Mouse (Mus musculus) telencephalon, adult 2 months (tissue): ENCODE measurements at regions not wholly inside any gene's neighbourhood (a gene's known extent, or its start where the extent isn't known, plus 50 kb on each side); places are given as distances from the start of the nearest gene placed in this dataset.

Experiments used
- DNase-seq: peaks from one replicate; pipeline ENCODE4 v3.0.0-alpha.2; 2011; ENCODE audit warnings: low read depth, low spot score

DNA sequence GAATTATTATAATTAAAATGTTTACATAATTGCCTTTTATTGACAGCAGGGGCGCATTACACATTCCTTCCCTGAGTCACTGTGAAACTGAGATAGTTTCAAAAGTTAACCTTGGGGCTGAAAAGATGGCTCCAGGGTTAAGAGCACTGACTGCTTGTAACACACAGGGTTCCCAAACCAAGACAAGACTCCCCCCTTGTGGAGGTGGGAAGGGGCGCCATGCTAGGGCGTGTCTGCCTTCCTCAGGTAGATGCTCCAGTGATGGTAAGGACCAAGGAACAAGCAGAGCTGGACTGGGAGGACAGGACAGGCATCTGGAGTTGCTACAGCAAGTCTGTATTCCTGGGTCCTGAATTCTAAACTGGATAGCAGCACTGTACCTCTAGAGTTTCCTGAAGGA lies 351.9 kb downstream of the Tbc1d22a start:
- no peak for DNase-seq

DNA sequence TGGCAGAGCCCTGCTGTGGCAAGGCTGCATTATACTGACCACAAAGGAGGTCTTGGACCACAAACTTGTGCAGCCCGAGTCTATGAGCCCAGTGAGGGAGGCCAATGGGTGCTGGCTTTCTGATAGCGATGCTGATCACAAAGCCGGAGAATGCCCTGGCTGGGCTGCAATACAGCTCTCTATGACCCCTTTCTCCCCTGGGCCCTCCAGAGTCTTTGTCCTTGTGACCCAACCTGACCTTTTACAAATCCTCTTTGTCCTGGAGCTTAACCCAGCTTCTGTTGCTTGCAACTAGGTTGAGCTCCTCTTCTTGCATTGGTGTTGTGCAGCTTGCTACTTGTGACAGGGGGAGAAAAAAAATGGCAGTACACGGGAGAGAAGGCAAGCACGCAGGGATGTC lies 360.1 kb downstream of the Tbc1d22a start:
- no peak for DNase-seq

DNA sequence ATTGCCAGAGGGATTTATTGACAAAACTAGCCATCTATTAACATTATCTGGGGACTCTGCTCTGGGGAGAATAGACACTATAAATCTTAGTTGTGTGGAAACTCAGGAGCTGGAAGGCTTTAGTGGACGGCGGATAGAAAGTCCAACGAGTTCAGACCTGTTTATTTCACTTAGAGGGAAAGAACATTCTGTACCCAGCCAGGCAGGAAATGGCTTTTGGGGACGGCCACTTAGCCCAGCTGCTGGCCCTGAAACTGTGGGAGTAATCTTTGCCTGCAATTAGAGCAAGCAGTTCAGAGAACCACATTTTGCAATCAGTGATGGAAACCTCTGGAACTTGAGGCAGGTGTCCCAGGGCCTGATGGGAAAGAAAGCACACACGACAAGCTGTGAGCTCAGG lies 362.4 kb downstream of the Tbc1d22a start:
- no peak for DNase-seq

DNA sequence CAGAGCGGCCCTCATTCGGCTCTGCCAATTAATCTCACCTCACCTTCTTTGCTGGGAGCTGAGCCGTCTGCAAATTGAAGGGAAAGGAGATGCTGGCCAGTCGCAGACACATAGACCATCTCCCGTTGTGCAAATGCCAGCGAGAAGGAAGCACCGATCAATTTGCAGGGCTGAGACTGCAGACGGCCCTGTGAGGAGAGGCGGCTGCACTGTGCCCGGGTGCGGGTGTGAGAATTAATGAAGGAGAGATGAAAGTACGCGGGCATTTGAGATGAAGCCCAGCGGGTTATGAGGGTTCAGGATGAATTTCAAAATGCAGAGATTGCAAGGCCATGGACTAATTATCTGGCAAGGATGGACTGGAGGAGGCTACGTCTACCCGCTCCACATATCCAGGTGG lies 364.4 kb downstream of the Tbc1d22a start:
- DNase-seq, result no peak

DNA sequence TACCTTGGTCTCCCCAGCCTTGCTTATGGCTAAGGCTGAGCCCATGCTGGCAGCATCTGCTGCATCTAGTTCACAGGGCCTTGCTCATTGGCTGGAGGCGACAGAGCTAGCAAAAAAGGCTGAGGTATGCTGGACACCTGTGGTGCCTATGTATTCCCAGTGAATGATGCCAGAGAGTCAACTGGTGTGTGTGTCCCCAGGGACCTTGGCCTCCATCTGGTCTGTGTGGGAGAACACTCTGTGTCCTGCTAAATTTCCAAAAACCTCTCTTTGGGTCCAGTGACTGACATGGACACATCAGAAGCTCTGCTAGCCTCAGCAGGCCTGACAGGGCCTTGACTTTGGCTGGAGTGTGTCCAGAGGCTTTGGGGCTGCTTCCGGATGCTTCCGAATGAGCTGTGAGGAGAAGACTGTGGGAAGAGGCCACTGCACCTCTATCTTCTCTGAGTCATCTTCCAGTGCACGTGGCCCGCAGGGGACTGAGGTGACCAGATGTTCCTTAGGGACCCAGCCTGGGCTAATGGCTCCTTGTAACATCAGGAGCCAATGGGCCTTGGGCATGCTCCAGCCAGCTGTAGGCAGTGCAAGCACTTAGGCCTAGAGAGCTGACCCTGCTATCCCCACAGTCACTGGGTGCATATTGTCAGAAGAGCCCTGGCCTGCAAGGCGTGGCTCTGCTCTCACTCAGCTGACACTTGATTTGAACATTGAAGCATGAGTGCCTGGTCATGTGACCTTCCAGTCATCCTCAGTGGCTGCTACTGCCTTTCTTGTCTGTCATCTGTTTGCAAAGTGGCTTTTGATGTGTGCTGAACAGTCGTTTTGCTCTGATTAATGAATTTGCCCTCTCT lies 368.2 kb downstream of the Tbc1d22a start:
- no peak for DNase-seq

DNA sequence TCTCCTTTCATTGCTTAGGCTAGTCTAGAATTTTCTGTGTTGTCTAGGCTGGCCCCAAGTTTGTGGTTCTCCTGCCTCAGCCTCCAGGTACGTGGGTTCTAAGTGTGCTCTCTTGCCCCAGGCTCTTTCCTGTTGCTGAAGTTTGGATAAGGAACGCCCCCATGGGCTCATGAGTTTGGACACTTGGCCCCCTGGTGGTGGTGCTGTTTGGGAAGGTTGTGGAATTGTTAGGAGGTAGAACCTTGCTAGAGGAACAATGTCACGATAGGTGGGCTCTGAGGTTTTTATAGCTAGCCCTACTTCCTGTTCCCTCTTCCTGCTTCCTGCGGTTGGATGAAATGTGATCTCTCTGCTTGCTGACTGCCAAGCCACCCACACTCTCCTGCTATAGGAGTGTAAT lies 371.5 kb downstream of the Tbc1d22a start:
- DNase-seq, result no peak

DNA sequence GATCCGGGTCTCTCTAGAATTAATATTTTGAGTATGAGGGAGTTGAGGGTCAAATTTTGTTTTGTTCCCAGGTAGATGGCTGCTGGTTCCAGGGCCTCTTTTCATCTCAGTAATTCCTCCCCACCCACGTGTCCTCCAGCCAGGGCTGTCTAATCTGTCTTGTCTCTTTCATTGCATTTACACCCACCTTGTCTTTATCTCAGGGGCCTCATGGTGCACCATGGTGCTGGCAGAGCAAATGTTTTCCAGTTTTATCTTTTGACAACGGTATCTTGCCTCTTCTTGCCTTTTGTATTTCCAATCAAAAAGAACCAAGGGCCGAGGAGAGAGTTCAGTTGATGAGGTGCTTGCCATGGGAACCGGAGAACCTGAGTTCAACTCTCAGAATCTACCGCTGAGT lies 372.9 kb downstream of the Tbc1d22a start:
- no peak for DNase-seq

DNA sequence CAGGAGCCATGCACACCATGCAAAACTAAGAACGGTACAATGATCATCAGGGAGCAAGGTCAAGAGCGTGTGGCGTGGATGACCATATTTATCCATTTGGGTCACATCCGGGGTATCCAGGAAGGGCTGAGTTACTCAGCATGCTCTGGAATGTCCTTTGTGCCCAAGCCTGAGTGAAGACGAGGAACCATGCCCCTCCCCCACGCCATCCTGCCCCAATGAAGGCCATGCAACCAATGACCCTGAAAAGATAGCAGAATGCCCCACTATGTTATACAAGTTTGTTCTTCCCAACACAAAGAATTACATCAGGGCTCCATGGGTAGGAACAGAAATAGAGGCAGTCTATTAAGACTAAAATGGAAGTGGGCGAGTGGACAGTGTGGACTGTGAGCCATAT lies 375.8 kb downstream of the Tbc1d22a start:
- no peak for DNase-seq

DNA sequence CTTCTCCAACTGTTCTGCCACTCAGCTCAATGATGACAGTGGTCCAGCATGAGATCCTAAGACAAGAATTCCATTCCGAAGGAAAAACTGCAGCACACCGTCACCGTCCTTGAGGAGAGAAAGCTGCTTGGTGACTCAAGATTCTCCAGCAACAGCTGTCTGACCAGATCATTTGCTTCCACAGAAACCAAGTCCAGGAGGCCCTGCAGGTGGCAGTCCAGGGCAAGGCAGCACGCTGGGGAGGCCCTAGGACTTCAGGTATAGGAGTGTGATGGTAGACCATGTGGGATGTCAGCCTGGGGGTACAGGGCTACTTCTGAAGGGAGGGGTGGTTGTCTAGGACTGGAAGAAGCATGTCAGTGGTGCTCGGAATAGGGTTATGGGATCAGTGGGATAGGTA lies 376.6 kb downstream of the Tbc1d22a start:
- DNase-seq, result peak; percentile 3

DNA sequence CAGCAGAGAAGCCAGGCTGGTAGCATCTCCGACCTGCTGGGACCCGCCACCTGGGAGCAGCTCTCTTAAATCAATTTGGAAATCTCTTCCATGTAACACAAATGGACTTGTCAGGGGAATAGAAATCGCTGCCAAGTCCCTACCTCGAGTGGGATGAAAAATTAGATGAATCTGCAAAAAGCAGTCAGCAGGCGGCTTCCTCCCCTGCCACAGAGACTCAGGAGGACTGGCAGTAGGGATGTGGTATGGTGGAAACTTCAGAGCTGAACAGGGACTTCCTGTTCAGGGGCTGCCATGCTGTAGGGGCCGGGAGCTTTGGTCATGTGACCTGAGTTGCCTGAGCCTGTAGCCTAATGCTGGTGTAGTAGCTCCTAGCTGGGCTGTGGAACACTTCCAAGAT lies 379.1 kb downstream of the Tbc1d22a start:
- DNase-seq, result peak; percentile 66

DNA sequence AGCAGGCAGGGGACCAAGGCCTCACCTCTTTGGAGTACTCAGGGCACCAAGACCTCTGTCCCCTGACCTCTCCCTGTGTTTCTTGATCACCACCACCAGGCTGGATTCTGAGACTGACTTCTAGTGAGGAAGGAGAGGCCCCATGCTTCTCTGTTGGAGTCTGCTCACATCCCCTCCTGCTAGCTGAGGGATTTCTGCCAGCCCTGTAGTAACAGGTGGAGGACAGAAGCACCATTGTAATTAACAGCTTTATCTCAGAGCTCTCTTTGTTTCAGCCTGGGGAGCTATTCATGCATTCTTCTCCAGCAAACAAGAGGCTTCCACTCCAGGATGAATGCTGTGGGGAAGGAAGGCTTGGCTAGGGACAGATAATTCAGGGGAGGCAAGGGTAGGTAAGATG lies 392.2 kb downstream of the Tbc1d22a start:
- DNase-seq, result peak; percentile 63

DNA sequence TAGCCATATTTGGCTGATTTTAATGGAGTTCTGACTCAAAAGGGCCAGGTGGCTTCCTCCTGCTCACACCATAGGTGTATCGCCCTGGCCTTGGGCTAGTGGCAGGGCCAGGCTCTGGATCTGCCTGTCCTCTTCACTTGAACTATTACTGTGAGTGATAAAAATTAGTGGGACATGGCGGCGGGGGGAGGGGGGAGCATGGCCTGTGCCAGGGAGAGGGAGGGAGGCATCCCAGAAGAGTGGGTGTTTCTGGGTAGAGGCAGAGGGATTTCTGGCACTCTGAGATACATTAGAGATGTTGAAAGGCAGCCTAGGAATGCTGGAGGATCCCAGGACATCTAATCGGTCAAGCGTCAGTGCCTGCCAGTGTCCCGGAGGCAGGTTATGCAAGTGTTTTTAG lies 395.4 kb downstream of the Tbc1d22a start:
- no peak for DNase-seq

DNA sequence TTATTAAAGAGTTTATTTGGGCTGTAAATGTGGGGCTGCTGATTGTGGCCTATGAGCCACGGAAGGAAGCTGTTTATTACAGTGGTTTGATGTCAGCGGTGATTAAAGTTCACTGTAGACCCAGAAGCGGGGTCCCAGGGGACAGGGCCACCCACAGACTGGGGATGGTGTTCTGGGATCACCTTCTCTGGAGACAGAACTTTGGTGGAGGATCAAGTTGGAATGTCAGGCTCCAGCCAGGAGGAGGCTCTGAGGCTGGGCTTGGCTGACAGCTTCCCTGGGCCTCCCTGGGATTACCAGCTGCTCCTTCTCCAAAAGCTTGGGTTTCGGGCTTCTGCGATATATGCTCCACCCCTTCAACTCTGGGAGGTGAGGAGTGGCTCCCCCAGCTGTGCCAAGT lies 417.1 kb downstream of the Tbc1d22a start:
- no peak for DNase-seq

DNA sequence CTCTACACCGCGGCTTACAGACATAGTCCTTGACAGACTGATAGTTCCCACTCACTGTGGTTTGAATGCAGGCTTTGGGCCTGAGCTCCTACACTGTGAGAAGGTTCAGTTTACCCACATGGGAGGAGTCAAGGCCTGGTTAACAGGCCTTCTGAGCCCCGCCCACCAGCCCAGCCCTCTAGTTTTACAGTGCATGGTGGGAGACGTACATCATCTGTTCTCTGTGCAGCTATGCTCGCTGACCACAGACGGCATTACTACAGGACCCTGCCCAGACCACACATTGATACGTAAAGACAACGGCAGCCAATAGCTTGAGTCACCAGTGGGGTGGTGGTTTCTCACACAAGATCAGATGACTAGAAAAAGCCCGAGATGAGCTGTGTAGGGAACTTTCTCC lies 431.0 kb downstream of the Tbc1d22a start:
- DNase-seq, result no peak

DNA sequence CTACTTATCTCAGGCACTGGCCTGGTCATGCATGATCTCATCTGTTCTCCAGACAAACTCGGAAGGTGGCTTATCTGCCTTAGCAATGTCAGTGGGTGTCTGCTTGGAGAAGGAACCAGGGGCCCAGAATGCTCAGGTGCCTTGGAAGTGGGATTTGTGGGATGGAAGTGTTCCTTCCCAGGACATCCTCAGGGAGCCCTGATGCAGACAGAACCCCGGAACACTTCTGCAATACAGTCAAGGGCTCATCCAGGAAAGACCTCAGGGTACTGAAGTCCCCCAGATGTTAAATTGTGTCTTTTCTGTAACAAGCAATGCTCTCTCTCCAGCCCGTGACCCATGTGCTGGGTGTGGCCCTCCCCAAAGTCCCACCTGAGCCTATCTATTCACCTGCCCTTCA lies 433.9 kb downstream of the Tbc1d22a start:
- DNase-seq, result no peak

DNA sequence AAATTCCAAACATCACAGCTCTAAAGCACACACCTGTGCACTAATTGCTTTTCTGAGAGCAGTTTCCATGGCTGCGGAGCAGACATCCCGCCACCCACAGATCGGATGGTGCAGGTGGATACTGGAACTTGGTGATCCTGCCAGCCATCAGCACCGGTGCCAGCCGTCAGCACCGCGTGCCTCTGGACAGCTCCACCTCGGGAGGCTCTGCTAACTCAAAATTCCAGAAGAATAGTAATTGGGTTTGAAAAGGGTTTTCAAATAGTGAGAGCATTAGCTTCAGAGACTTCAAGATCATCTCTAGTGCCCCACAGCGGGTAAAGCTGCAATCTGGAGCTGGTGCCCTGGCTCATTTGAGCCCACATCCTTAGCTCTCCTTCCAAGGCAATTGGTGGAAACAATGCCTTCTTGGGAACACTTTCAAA lies 458.8 kb downstream of the Tbc1d22a start:
- DNase-seq, result peak; percentile 32

DNA sequence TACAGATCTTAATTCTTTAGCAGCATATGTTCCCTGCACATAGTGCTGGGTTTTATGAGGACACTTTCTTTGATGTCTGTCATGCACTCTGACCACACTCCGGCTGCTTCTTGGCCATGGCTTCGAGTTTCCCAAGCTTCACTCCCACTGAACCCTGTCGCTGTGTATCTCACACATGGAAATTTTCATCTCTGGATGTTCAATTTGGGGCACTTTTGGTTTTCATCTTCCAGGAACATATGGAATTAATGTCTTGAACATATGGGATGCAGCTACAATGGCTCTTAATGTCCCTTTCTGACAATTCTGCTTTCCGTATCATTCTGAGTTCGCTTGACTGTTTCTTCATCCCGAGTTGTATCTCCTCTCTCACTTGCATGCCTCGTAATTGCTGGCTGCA lies 462.8 kb downstream of the Tbc1d22a start:
- peak; percentile 62 for DNase-seq

DNA sequence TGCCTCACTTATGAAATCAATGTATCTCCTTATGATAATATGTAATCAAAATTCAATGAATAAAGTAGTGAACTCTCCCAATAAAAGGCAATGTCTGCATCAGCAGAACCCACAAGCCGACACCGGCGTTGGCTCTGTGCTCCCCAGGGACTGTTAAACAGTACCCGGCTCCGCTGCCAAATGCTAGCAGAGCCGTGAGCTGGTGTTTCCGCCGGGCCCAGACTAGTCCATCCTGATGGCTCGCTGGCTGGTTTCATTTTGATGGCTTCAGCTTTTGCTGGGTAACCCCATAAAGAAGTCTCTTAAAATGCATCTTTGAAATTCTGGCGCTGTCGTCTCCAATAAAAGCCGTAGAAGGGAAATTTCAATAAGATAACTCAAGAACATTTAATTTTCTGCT lies 468.8 kb downstream of the Tbc1d22a start:
- DNase-seq, result no peak

DNA sequence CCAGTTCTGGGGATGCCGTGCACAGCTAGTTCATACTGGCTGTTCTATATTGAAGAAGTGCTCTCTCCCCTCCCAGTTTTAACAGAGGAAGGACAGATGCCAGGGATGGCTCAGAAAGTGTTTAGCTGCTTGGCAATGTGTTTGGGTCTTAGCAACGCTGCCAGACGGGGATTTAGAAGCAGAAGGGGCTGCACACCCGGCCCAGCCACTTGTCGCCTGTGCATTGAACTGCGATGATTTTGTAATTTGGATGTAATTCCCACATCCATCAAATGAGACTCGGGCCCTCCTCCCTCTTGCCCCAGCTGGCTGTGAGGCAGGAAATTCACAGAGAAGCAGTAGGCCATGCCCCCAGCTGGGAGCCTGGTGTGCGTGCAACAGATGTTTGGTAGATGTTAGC lies 475.4 kb downstream of the Tbc1d22a start:
- no peak for DNase-seq

DNA sequence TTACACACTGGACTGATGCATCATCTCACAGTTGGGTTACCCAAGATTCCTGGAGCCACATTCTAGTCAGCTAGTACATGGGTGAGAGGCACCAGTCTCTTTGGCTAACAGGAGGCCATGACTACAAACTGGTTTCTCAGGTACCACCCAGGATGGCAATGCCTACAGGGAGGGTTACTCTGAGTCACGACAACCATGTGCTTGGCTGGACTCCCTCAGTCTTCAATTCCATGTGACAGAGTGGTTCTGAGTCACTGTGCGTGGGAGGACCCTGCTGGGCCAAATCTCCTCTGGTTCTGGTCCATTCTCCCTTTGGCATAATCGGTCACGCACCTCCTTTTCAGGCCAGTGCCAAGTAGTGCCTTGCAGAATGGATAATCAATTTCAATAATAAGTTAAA lies 482.5 kb downstream of the Tbc1d22a start:
- DNase-seq, result peak; percentile 49

DNA sequence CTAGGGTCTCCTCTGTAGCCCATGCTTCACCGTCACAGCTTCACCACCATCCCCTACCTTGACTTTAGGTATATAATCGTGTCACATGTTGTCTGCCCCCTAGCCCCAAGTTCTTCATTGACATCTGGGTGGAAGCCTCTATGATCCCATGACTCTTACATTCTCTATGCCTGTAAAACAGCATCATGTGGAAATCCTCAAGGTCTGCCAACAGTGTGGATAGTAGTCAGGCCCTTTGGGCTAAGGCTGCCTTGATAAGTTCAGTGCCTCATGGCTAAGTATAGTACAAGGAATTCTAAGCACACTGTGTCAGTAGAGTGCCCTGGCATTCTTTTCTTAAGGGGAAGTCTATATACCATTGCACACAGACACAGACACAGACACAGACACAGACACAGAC lies 496.2 kb downstream of the Tbc1d22a start:
- no peak for DNase-seq

DNA sequence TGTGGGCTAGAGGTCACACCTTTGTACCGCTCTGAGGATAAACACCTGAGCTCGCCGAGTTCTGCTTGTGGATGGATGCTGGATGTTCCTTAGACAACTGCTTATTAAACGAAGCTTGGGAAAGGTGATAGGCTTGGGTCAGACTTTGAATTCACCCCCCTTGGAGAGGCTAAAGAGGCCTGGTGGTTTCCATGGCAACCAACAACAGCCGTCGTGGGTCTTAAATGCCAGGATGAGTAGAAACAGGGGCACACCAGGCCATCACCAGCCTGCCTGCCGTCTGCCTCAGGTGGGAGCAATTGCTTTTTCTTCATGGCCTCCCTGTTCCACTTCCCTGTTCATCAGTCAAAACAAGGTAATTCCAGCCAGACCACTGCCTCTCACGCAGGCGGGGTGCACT lies 504.1 kb downstream of the Tbc1d22a start:
- DNase-seq, result no peak

DNA sequence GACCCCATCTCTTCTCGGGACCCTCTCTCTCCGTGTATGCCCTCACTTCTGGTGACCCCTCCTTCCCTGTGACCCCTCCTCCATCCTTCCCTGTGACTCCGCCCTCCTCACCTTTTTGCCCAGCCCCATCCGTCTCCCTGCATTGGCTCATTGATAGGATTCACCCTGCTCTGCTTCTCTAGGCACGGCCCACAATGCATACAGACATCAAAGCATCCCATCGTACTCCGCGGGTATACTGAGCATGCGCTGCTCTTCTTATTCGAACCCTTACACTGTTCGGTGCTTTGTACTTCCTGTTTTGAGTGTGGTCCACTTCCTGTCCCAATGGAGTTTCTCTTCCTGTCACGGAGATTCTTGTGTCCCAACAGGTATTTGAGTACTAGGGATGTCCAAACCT lies 504.8 kb downstream of the Tbc1d22a start:
- DNase-seq, result no peak

DNA sequence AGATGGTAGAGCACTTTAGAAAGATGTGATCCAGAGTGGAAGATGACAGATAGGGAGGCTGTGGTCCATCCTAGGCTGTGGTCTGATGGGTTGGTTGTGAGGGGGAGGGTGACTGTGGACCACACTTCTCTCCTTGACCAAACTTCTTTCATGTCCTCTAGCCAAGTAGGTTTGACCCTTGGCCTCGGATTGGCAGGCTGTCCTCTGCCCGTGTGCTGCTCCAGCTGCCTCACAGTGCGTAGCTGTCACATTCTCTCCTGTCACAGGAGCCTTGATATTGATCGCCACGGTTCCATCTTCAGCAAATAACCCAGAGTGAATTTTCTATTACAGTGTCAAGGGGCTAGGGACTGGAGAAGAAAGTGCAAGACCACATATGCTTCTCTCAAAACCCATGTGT lies 506.9 kb downstream of the Tbc1d22a start:
- no peak for DNase-seq
